Mouse (Mus musculus) adipocyte (in vitro differentiated cells): ENCODE results near the gene Mink1.
"Not testable (repeated sequence)": the region's sequence is repeated elsewhere in the genome, so short reads cannot be mapped to it uniquely, and the experiment has no call there.

Source experiments
- DNase-seq: peaks from one replicate; pipeline ENCODE4 v3.0.0-alpha.2; 2016; ENCODE audit warnings: low spot score

Mink1 gene

GRCm38 (mm10) chr11:70562287-70562994 lies at the start of gene Mink1:
Mink1 (plus strand) TSS chr11:70562881.
- DNase-seq: peak; percentile 94

GRCm38 (mm10) chr11:70513520-70513919 lies 49.2 kb upstream of the Mink1 start:
- no peak for DNase-seq

- DNase-seq: no peak
These were observed 48.4 kb upstream of the Mink1 start, which contains the start of gene Vmo1 for GRCm38 (mm10) chr11:70514288-70514687. Vmo1 (minus strand) TSS chr11:70514616.

- DNase-seq: peak; percentile 63
These were observed 46.3 kb upstream of the Mink1 start for GRCm38 (mm10) chr11:70516352-70516751.

GRCm38 (mm10) chr11:70518436-70518835 lies 44.2 kb upstream of the Mink1 start:
- no peak for DNase-seq

- DNase-seq: no peak
These were observed 43.8 kb upstream of the Mink1 start, which contains the start of gene Gltpd2 for GRCm38 (mm10) chr11:70518923-70519322. Gltpd2 (plus strand) TSS chr11:70519196.

- DNase-seq: no peak
These were observed 42.4 kb upstream of the Mink1 start for GRCm38 (mm10) chr11:70520178-70520769.

- peak; percentile 77 for DNase-seq
These were observed 39.2 kb upstream of the Mink1 start for GRCm38 (mm10) chr11:70523306-70523989.

GRCm38 (mm10) chr11:70524782-70525181 lies 37.9 kb upstream of the Mink1 start:
- no peak for DNase-seq

- peak; percentile 97 for DNase-seq
These were observed 37.5 kb upstream of the Mink1 start, which contains the start of gene Psmb6 for GRCm38 (mm10) chr11:70525184-70525678. Psmb6 (plus strand) TSS chr11:70525367.

- no peak for DNase-seq
These were observed 37.0 kb upstream of the Mink1 start for GRCm38 (mm10) chr11:70525726-70526125.

GRCm38 (mm10) chr11:70526211-70526610 lies 36.5 kb upstream of the Mink1 start:
- DNase-seq: no peak

GRCm38 (mm10) chr11:70528610-70529009 lies 34.1 kb upstream of the Mink1 start:
- no peak for DNase-seq

- not testable (repeated sequence) for DNase-seq
These were observed 31.6 kb upstream of the Mink1 start for GRCm38 (mm10) chr11:70531065-70531464.

GRCm38 (mm10) chr11:70532839-70533238 lies 29.8 kb upstream of the Mink1 start, which contains the start of gene Gm40193:
Gm40193 (minus strand) TSS chr11:70532939.
- DNase-seq: no peak

- DNase-seq: no peak
These were observed 23.3 kb upstream of the Mink1 start for GRCm38 (mm10) chr11:70539423-70539822.

- DNase-seq: peak; percentile 89
These were observed 22.6 kb upstream of the Mink1 start, which contains the start of gene Pld2 for GRCm38 (mm10) chr11:70539877-70540587. Pld2 (plus strand) TSS chr11:70540064.

- DNase-seq: no peak
These were observed 21.8 kb upstream of the Mink1 start for GRCm38 (mm10) chr11:70540928-70541327.

- peak; percentile 62 for DNase-seq
These were observed 21.3 kb upstream of the Mink1 start for GRCm38 (mm10) chr11:70541415-70541814.

- DNase-seq: no peak
These were observed 18.2 kb upstream of the Mink1 start for GRCm38 (mm10) chr11:70544496-70544895.

GRCm38 (mm10) chr11:70551526-70551925 lies 11.2 kb upstream of the Mink1 start:
- DNase-seq: no peak

- DNase-seq: no peak
These were observed 8.7 kb upstream of the Mink1 start for GRCm38 (mm10) chr11:70553940-70554339.
